Mouse (Mus musculus) kidney, embryonic 16.5 days (tissue): ENCODE data around the gene H2-Ke6. TPM values are rescaled to one million over a fixed set of nuclear protein-coding genes. Genes with fewer than 3 reads are reported as not detected.
A peak's percentile ranks its signal among the peaks of the same experiment; 100 is the strongest.

Experiments used
- ATAC-seq: fragments of 200-750 bp; cut with Nextera tagmentation; 2 replicates; pipeline ENCODE4 v1.8.0; 2017; ENCODE audit warnings: moderate TSS enrichment; ENCODE audit not compliant: low FRiP score, low TSS enrichment
- H3K27ac ChIP-seq: fragments of 300-500 bp; sonication (generic); 2 replicates; pipeline ENCODE4 v1.5.1; 2014; ENCODE audit warnings: low read length
- H3K27me3 ChIP-seq: fragments of 300-500 bp; sonication (generic); 2 replicates; pipeline ENCODE4 v1.6.1; 2014; ENCODE audit warnings: low read length, control low read depth, mixed read lengths; ENCODE audit not compliant: insufficient read depth
- H3K36me3 ChIP-seq: fragments of 300-500 bp; sonication (generic); 2 replicates; pipeline ENCODE4 v1.6.1; 2014; ENCODE audit warnings: low read length, control low read depth, mixed read lengths; ENCODE audit not compliant: insufficient read depth
- H3K4me1 ChIP-seq: fragments of 300-500 bp; sonication (generic); 2 replicates; pipeline ENCODE4 v1.6.1; 2014; ENCODE audit warnings: low read length, control low read depth, mixed read lengths; ENCODE audit not compliant: insufficient read depth
- H3K4me2 ChIP-seq: fragments of 300-500 bp; sonication (generic); replicated peaks from 2 replicates; pipeline ENCODE4 v1.6.1; 2014; ENCODE audit warnings: low read depth, low read length
- H3K4me3 ChIP-seq: fragments of 300-500 bp; sonication (generic); 2 replicates; pipeline ENCODE4 v1.5.1; 2014; ENCODE audit warnings: mild to moderate bottlenecking, low read length
- H3K9ac ChIP-seq: fragments of 300-500 bp; sonication (generic); replicated peaks from 2 replicates; pipeline ENCODE4 v1.6.1; 2014; ENCODE audit warnings: low read length
- H3K9me3 ChIP-seq: fragments of 300-500 bp; sonication (generic); 2 replicates; pipeline ENCODE4 v1.6.1; 2016; ENCODE audit warnings: low read length, control low read depth
- WGBS: fragments of 180-500 bp; shearing (Covaris S2); extraction: QIAGEN DNeasy Blood & Tissue Kit; methylation state at CpG from one replicate; pipeline ENCODE4 v1.1.7; 2014; 5-methylcytosine and 5-hydroxymethylcytosine counted together
- polyA plus RNA-seq: library from polyadenylated mRNA; unstranded; fragments of >200 nt; fragmentation: Nextera tagmentation; extraction: Ambion mirVana; gene quantifications from 2 replicates; pipeline ENCODE4 v1.2.1, GENCODE M21; 2015

The H2-Ke6 gene
- 52.9 and 54.0 TPM in 2 replicates for polyA plus RNA-seq

GRCm38 (mm10) chr17:34027656-34028223 lies at the start of gene H2-Ke6:
TSS of gene H2-Ke6 (minus strand) at chr17:34028060.
- Histone ChIP-seq H3K27ac (peak within 1 kb of the TSS; percentile 54), H3K9ac (peak within 1 kb of the TSS; percentile 75), H3K4me3 (peak within 1 kb of the TSS; percentile 56), H3K27me3 (no peaks in the 10 kb centered on the region), H3K9me3 (no peaks in the 10 kb centered on the region), H3K4me1 (peaks cover 60% of the 10 kb centered on the region), H3K4me2 (peak within 1 kb of the TSS; percentile 86), H3K36me3 (peaks cover 23% of the 10 kb centered on the region)
- under 1% methylated on average over 49 of the region's 49 CpGs for WGBS
- peak; percentile 84 for ATAC-seq

- no peaks in the 10 kb centered on the region for H3K36me3 ChIP-seq
- peaks cover 19% of the 10 kb centered on the region for H3K27me3 ChIP-seq
- no peak overlapping the region for H3K4me2 ChIP-seq
- no peaks in the 10 kb centered on the region for H3K4me1 ChIP-seq
- 2% methylated on average over 9 of the region's 9 CpGs for WGBS
- H3K27ac ChIP-seq = no peak overlapping the region
- H3K9ac ChIP-seq = no peak overlapping the region
- no peak overlapping the region for H3K4me3 ChIP-seq
- no peak for ATAC-seq
- H3K9me3 ChIP-seq = no peaks in the 10 kb centered on the region
Observed at GRCm38 (mm10) chr17:34077549-34077948, 49.7 kb upstream of the H2-Ke6 start.

- Histone ChIP-seq H3K36me3 (no peaks in the 10 kb centered on the region), H3K9ac (no peak overlapping the region), H3K4me2 (no peak overlapping the region), H3K4me1 (no peaks in the 10 kb centered on the region), H3K27ac (no peak overlapping the region), H3K4me3 (no peak overlapping the region), H3K9me3 (peaks cover 3% of the 10 kb centered on the region; the same call in 1 of the 2 replicates), H3K27me3 (peaks cover 19% of the 10 kb centered on the region)
- WGBS = 45% methylated on average over 7 of the region's 7 CpGs
- ATAC-seq = no peak
Observed at GRCm38 (mm10) chr17:34075271-34075670, 47.4 kb upstream of the H2-Ke6 start.

GRCm38 (mm10) chr17:34072091-34072490 lies 44.2 kb upstream of the H2-Ke6 start:
- WGBS = 70% methylated on average over 5 of the region's 5 CpGs
- no peak overlapping the region for H3K4me2 ChIP-seq
- H3K27me3 ChIP-seq = peaks cover 16% of the 10 kb centered on the region
- H3K9me3 ChIP-seq = peaks cover 3% of the 10 kb centered on the region; the same call in 1 of the 2 replicates
- H3K4me1 ChIP-seq = no peaks in the 10 kb centered on the region
- H3K4me3 ChIP-seq = no peak overlapping the region
- no peak for ATAC-seq
- H3K27ac ChIP-seq = no peak overlapping the region
- no peaks in the 10 kb centered on the region for H3K36me3 ChIP-seq
- H3K9ac ChIP-seq = no peak overlapping the region

GRCm38 (mm10) chr17:34068864-34069263 lies 41.0 kb upstream of the H2-Ke6 start:
- WGBS = 43% methylated on average over 3 of the region's 3 CpGs
- Histone ChIP-seq H3K27ac (no peak overlapping the region), H3K9me3 (peaks cover 3% of the 10 kb centered on the region; the same call in 1 of the 2 replicates), H3K9ac (no peak overlapping the region), H3K4me3 (no peak overlapping the region), H3K27me3 (no peaks in the 10 kb centered on the region), H3K4me2 (no peak overlapping the region), H3K36me3 (no peaks in the 10 kb centered on the region), H3K4me1 (no peaks in the 10 kb centered on the region)
- no peak for ATAC-seq

GRCm38 (mm10) chr17:34057224-34057623 lies 29.4 kb upstream of the H2-Ke6 start:
- H3K9ac ChIP-seq = no peak overlapping the region
- no peaks in the 10 kb centered on the region for H3K36me3 ChIP-seq
- H3K4me1 ChIP-seq = peaks cover 8% of the 10 kb centered on the region
- no peak overlapping the region for H3K4me2 ChIP-seq
- no peak overlapping the region for H3K27ac ChIP-seq
- no peaks in the 10 kb centered on the region for H3K27me3 ChIP-seq
- H3K9me3 ChIP-seq = no peaks in the 10 kb centered on the region
- WGBS = 54% methylated on average over 7 of the region's 7 CpGs
- no peak overlapping the region for H3K4me3 ChIP-seq
- no peak for ATAC-seq

GRCm38 (mm10) chr17:34047404-34048050 lies 19.7 kb upstream of the H2-Ke6 start:
- Histone ChIP-seq H3K4me1 (no peaks in the 10 kb centered on the region), H3K4me2 (no peak overlapping the region), H3K4me3 (no peak overlapping the region), H3K9ac (no peak overlapping the region), H3K27ac (no peak overlapping the region), H3K27me3 (no peaks in the 10 kb centered on the region), H3K9me3 (peaks cover 7% of the 10 kb centered on the region; the same call in 1 of the 2 replicates), H3K36me3 (no peaks in the 10 kb centered on the region)
- WGBS = 92% methylated on average over 5 of the region's 5 CpGs
- no peak for ATAC-seq

GRCm38 (mm10) chr17:34045941-34046340 lies 18.1 kb upstream of the H2-Ke6 start:
- H3K36me3 ChIP-seq = no peaks in the 10 kb centered on the region
- WGBS = 82% methylated on average over 14 of the region's 14 CpGs

GRCm38 (mm10) chr17:34039562-34040450 lies 11.9 kb upstream of the H2-Ke6 start:
- H3K27me3 ChIP-seq = 0 out of 2 replicates have a peak, but pooled peaks cover 3% of the 10 kb centered on the region
- WGBS = 15% methylated on average over 17 of the region's 17 CpGs
- no peaks in the 10 kb centered on the region for H3K9me3 ChIP-seq
- peak overlapping the region; percentile 50 for H3K9ac ChIP-seq
- H3K4me1 ChIP-seq = peaks cover 31% of the 10 kb centered on the region
- peaks cover 31% of the 10 kb centered on the region for H3K36me3 ChIP-seq
- peak overlapping the region; percentile 27 for H3K4me3 ChIP-seq
- no peak overlapping the region for H3K27ac ChIP-seq
- 0 out of 2 replicates have a peak, but pooled peaks have one; percentile 4 for ATAC-seq
- H3K4me2 ChIP-seq = peak overlapping the region; percentile 58

More at GRCm38 (mm10) chr17:34045941-34046340, 18.1 kb upstream of the H2-Ke6 start:
- Histone ChIP-seq H3K4me3 (no peak overlapping the region), H3K9ac (no peak overlapping the region), H3K27me3 (no peaks in the 10 kb centered on the region), H3K27ac (no peak overlapping the region), H3K9me3 (peaks cover 7% of the 10 kb centered on the region; the same call in 1 of the 2 replicates), H3K4me1 (peaks cover 7% of the 10 kb centered on the region), H3K4me2 (no peak overlapping the region)
- ATAC-seq = no peak
